Mouse (Mus musculus) layer of hippocampus, postnatal 14 days (tissue): ENCODE results near the gene Gm13539. TPM values are rescaled to one million over a fixed set of nuclear protein-coding genes. Genes with fewer than 3 reads are reported as not detected.
"Not testable (repeated sequence)": the region's sequence is repeated elsewhere in the genome, so short reads cannot be mapped to it uniquely, and the experiment has no call there.

Experiments
- DNase-seq, 2 experiments: peaks; one replicate each; pipeline ENCODE4 v3.0.0; 2021 to 2022; ENCODE audit warnings: low spot score in 2 of 2, mixed read lengths in 1 of 2
- long read RNA-seq, 2 experiments: library from polyadenylated mRNA; stranded (forward); transcript quantifications; one replicate each; pipeline ENCODE4 v2.0.0; 2021
- total RNA-seq, 2 experiments: library from RNA; stranded (reverse); gene quantifications; 2 replicates each; pipeline ENCODE4 v1.2.3; 2021

Gene Gm13539
- not detected for total RNA-seq
- long read RNA-seq, experiment 1, result 0 reads
- long read RNA-seq, experiment 2, result 0 reads

DNA sequence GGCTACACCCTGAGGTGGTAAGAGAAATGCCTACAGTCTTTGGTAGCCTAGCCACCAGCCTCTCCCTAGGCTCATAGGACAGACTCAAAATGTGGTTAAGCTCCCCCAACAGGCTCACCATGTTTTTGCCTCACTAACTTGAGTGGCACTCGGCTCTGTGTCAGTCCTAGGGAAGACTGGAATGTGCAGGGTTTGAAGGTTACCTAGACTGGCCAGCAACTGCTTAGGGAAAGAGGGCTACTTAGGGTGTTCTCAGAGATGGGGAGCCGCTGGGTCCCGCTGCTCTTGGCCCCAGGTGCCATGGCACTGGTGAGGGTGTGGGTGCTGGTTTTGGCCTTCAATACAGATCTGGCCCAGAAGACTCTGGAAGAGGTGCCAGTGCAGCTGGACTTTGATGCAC, at the start of gene Gm13539:
Gene Gm13539 (plus strand): TSS at position 301 of the 400 bp plus-strand sequence.
- DNase-seq, result no peak

DNA sequence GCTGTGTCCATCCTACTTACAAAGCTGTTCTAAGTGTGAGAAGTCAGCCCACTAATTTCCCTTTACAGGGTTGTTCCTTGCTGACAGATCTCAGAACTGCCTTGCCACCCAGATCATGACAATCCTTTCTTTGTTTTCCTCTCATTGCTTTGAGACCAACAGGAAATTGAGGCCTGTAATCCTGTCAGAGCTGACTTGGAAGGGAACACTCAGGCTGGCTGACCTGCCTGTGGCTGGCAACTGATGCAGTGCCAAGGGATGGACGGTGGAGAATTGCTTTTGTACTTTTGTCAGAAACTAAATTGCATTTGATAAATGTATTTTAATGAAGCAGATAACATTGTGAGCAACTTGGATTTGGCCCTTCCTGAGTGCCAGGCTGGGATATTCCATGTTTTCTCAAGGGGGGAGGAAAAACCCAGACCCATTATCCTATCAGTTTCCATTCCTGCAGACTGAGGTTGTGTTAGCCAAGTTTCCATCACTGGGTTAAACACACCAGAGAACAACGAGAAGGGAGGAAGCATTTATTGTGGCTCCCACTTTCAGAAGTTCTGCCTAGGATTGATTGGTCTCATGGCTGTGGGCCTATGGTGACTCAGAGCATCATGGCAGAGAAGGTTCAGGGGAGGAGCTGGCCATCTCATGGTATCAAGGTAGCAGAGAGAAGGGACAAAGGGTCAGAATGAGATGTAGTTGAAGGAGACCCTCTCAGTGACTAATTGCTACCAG, 48.7 kb upstream of the Gm13539 start:
- no peak for DNase-seq

DNA sequence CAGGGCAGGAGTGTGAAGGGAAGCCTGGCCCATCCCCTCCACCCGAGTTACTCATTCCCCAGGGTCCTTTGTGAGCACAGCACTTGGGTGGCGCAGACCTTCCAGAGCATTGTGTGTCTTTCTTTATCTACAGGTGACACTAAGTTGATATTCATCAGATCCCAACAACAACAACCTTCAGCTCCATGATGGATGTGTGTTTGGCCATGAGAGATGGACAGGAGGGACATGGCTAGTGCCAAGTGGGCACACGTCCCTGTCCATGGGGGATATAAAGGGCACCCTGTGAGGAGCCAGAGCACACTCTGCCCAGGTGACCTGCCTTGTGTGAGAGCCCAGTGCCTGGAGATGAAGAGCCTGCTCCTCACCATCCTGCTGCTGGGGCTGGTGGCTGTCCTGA, 45.3 kb upstream of the Gm13539 start, which contains the start of gene Obp2b:
Gene Obp2b (plus strand): TSS at position 301 of the 400 bp plus-strand sequence.
- DNase-seq, result not testable (repeated sequence)

DNA sequence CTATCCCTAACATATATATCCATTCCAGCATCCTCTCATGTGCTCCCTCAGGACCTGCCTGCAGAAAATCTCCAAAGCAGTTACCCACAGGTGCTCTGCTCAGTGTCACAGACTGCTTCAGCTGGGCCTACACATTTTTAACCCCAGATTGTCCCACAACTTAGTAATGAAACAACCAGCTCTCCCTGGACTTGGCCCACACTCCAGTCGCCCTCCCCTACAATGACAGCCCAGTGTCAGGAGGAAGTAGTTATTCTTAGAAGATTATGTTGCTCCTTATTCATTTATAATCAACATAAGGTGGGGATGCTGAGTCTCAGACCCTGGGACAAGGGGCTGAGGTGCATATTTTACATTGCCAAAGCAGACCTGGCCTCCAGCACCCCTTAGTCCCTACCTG, 40.4 kb upstream of the Gm13539 start:
- no peak for DNase-seq

GRCm38 (mm10) chr2:25754201-25754600, 27.9 kb upstream of the Gm13539 start:
- no peak for DNase-seq

DNA sequence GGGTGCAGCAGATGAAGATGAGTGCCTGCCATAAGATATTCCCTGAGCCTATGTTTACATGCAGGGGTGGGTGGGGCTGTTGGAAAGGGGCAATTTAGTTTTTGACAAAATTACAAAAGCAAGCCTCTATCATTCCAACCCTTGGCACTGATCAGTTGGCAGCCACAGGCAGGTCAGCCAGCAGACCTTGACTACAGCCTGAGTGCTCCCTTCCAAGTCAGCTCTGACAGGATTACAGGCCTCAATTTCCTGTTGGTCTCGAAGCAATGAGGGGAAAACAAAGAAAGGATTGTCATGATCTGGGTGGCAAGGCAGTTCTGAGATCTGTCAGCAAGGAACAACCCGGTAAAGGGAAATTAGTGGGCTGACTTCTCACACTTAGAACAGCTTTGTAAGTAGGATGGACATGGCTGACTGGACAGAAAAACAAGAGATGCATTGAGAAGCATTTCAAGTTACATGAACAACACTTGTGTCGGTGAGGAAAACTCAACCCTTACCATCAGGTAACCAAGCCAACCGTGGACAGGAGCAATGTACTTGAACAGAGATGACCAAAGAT, 23.9 kb upstream of the Gm13539 start:
- no peak for DNase-seq

DNA sequence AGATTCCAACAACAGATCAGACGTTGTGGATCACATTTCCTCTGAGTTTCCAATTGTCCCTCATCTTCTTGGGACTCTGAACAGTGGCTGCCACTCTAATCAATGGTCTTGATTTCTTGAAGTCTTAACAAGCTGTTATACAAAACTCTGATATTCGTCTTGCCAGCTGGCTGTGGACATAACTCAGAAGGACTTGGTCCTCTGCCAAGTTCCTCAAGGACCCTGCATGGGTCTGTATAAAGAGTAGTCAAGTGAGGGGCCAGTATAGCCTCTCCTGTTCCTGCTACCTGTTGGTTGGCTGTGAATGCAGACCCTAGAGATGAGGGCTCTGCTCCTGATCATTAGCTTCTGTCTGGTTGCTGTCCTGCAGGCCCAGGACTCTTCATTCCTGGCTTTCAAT, 16.8 kb upstream of the Gm13539 start, which contains the start of gene Lcn3:
Gene Lcn3 (plus strand): TSS at position 301 of the 400 bp plus-strand sequence.
- DNase-seq, result no peak

GRCm38 (mm10) chr2:25767764-25768163, 14.3 kb upstream of the Gm13539 start:
- DNase-seq, result no peak

DNA sequence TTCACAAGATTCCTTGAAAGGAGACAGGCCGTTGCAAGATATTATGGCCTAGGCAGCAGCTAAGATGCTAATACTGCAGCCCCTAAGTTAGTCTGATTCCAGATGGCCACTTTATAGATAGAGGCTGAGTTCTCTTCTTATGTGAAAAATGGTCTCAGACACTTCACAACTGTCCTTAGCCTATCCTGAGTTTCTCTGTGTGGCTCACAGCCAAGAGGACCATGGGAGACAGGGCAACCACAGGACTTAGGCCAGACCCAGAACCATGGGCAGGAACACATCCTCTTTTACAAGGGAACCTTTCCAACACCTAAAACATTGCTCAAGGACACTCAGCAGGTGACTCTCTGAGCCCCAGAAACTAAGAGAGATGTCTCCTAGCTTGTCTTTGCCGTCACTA, 8.6 kb upstream of the Gm13539 start:
- DNase-seq, result no peak

DNA sequence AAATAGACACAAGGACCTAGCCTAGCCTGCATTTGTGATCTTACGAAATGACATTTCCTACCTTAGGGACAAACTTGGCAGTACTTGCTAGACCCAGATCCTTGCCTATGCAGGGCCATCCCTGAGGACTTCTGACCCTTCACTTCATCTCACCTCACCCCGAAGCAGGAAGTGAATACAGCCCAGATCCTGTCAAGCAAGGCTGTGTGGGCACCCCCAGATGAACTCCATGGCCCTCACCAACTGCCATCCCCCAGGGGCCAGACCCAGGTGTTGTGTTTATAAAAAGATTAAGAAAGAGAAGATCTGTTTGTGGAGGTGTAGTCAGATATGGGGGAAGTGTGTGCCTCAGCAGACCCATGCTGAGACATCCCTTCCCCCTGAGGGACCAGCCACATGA, 7.4 kb upstream of the Gm13539 start:
- no peak for DNase-seq

DNA sequence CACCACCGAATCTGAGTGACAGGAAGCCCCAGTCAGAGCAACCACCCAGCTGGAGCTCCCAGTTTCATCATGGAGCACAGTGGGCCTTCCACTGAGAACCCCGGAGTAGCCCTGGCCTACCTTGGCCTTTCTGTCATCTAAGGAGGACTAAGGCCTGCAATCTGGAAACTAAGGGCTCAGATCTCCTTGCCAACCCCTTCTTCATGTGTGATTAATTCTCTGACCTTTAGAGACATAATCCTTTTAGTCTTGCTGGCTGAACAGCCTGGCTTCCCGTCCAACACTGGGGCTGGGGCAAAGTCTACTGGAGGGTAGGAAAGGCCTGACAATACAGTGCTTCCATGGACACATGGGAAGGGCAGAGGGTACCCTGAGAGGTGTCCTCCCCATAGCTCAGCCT, 6.1 kb upstream of the Gm13539 start:
- no peak for DNase-seq

GRCm38 (mm10) chr2:25776717-25777116, 5.3 kb upstream of the Gm13539 start, which contains the start of gene Lcn11:
TSS of gene Lcn11 (plus strand) at chr2:25777017.
- no peak for DNase-seq

DNA sequence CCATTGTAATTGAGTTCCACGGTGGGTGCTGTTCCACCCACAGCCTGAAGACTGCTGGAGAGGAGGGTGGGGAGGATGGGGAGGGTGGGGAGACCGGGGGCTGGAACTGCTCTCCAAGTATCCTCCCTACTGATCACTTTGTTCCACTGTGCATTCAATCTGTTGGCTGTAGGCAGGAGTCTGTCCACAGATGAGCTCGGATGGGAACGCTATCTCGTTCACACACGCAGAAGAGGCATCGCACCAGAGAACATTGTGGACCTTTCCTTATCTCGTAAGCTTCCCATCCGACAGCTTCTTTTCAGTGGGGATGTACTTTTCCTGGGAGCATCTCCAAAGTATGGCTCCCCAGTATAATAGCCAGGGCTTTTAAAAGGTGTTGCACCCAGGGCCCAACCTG, 3.0 kb upstream of the Gm13539 start:
- DNase-seq, result no peak

DNA sequence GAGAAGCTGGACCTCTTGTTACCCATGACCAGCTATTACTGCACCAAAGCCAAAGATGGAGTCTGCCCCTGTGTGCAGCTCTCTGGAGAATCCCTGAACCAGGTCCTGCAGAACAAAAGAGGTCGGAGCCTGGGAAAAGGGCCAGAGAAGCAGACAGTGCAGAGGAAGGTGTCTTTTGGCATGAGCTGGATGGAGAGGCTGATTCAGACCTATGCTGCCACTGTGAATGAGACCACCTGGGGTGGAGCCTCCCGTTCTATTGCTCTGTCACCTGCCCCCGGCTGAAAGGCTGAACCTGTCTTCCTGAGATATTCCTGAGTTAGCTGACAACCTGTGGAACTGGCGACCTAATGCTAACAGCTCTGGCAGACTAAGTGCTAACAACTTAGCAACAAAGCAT, 1.1 kb upstream of the Gm13539 start:
- no peak for DNase-seq

GRCm38 (mm10) chr2:25785573-25786322, 3.7 kb downstream of the Gm13539 start:
- no peak for DNase-seq

- DNase-seq, result no peak
Observed at GRCm38 (mm10) chr2:25789092-25789491, 7.0 kb downstream of the Gm13539 start.

GRCm38 (mm10) chr2:25797635-25798034, 15.6 kb downstream of the Gm13539 start:
- no peak for DNase-seq

DNA sequence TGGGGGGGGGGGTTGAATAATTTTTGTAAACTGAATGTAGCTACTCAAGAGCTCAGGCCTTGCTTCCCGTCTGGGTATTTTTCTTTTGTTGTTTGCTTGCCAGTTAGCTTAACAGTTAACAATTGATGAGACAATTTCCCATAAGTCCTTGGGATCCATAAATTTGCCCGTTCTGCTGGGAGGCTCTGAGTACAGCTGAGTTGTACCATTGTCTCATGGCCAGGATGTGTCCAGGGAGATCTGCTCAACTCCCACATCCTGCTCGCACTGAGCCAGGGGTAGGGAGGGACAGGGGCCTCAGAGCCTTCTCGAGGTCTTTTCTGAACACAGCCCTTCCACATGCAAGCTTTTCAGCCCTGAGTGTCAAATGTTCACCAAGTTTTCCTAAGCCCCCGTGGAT, 16.0 kb downstream of the Gm13539 start:
- no peak for DNase-seq

- DNase-seq, result no peak
Observed at GRCm38 (mm10) chr2:25811711-25812110, 29.7 kb downstream of the Gm13539 start.

DNA sequence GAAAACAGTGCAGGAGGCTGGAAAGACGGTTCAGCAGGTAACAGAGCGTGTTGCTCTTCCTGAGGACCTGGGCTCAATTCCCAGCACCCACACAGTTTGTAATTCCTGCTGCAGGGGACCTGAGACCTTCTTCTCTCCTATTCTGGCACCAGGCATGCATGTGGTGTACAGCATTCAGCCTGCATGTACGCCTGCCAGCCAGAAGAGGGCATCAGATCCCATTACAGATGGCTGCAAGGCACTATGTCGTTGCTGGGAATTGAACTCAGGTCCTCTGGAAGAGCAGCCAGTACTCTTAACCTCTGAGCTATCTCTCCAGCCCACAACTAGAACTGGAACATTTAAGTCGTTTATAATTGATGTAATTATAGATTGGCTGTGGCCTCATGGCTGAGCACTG, 31.3 kb downstream of the Gm13539 start:
- no peak for DNase-seq

DNA sequence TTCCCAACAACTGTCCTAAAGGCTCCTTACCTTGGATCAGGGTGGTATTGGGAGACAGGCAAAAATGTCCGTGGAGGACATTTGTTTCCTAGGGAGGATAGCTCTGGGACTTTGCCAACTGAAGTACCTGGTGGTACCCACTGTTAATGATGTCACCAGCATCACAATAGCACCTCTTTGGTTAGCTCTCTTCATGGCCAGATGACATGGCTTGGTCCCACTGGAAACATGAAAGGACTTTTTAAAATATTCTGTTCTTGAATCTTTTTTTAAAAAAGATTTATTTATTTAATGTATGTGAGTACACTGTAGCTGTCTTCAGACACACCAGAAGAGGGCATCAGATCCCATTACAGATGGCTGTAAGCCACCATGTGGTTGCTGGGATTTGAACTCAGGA, 33.7 kb downstream of the Gm13539 start, which contains the start of gene Glt6d1:
Gene Glt6d1 (minus strand): TSS at position 101 of the 400 bp plus-strand sequence.
- not testable (repeated sequence) for DNase-seq

GRCm38 (mm10) chr2:25822806-25823205, 40.7 kb downstream of the Gm13539 start, which contains the start of gene Lcn9:
TSS of gene Lcn9 (plus strand) at chr2:25823153.
- peak in 1 of 2 experiments; percentile 28 for DNase-seq
